Mouse (Mus musculus) intestine, postnatal 0 days (tissue): ENCODE measurements around the gene Ddx23. TPM values are rescaled to one million over a fixed set of nuclear protein-coding genes. Genes with fewer than 3 reads are reported as not detected.

ENCODE experiments used
- ATAC-seq: fragments of 200-750 bp; cut with Nextera tagmentation; 2 replicates; pipeline ENCODE4 v1.8.0; 2017; ENCODE audit warnings: mild to moderate bottlenecking, moderate TSS enrichment, moderate library complexity
- H3K27ac ChIP-seq: fragments of 300-500 bp; sonication (generic); 2 replicates; pipeline ENCODE4 v1.5.1; 2014; ENCODE audit warnings: mild to moderate bottlenecking, low read depth, low read length, moderate library complexity
- H3K27me3 ChIP-seq: fragments of 300-500 bp; sonication (generic); replicated peaks from 2 replicates; pipeline ENCODE4 v1.6.1; 2014; ENCODE audit warnings: low read length, mixed read lengths; ENCODE audit not compliant: control insufficient read depth, insufficient read depth
- H3K36me3 ChIP-seq: fragments of 300-500 bp; sonication (generic); 2 replicates; pipeline ENCODE4 v1.6.1; 2014; ENCODE audit warnings: mild to moderate bottlenecking, moderate library complexity; ENCODE audit not compliant: control insufficient read depth, insufficient read depth
- H3K4me1 ChIP-seq: fragments of 300-500 bp; sonication (generic); replicated peaks from 2 replicates; pipeline ENCODE4 v1.6.1; 2014; ENCODE audit warnings: antibody characterized with exemption, low read length, mixed read lengths; ENCODE audit not compliant: control insufficient read depth, insufficient read depth
- H3K4me2 ChIP-seq: fragments of 300-500 bp; sonication (generic); replicated peaks from 2 replicates; pipeline ENCODE4 v1.6.1; 2014; ENCODE audit warnings: low read depth, mild to moderate bottlenecking, moderate library complexity
- H3K4me3 ChIP-seq: fragments of 300-500 bp; sonication (generic); 2 replicates; pipeline ENCODE4 v1.5.1; 2014; ENCODE audit warnings: low read depth, low read length
- H3K9ac ChIP-seq: fragments of 300-500 bp; sonication (generic); 2 replicates; pipeline ENCODE4 v1.6.1; 2014; ENCODE audit warnings: mild to moderate bottlenecking, low read depth, low read length
- H3K9me3 ChIP-seq: fragments of 300-500 bp; sonication (generic); 2 replicates; pipeline ENCODE4 v1.6.1; 2016; ENCODE audit warnings: mixed run types; ENCODE audit not compliant: control insufficient read depth
- CTCF ChIP-seq: sonication (generic); IDR thresholded peaks from 2 replicates; pipeline ENCODE4 v1.5.1; 2016; ENCODE audit warnings: low read depth, mild to moderate bottlenecking, control low read depth, antibody characterized with exemption, moderate library complexity
- WGBS: fragments of 180-500 bp; shearing (Covaris S2); extraction: QIAGEN DNeasy Blood & Tissue Kit; methylation state at CpG from one replicate; pipeline ENCODE4 v1.1.7; 2014; 5-methylcytosine and 5-hydroxymethylcytosine counted together
- polyA plus RNA-seq: library from polyadenylated mRNA; unstranded; fragments of >200 nt; fragmentation: Nextera tagmentation; extraction: Ambion mirVana; gene quantifications from 2 replicates; pipeline ENCODE4 v1.2.1, GENCODE M21; 2015

The Ddx23 gene
- polyA plus RNA-seq, 1 experiment from 2014 or later = 9.0 TPM

GRCm38 (mm10) chr15:98631493-98631892, 31.2 kb downstream of the Ddx23 start:
- Histone ChIP-seq H3K4me2 (peak overlapping the region; percentile 99), H3K9ac (no peak overlapping the region), H3K4me1 (0 out of 2 replicates have a peak, but pooled peaks cover 4% of the 10 kb centered on the region), H3K27ac (no peak overlapping the region), H3K9me3 (no peaks in the 10 kb centered on the region), H3K27me3 (peaks cover 28% of the 10 kb centered on the region; the same call in 1 of the 2 replicates), H3K36me3 (no peaks in the 10 kb centered on the region), H3K4me3 (peak overlapping the region; percentile 39)
- TF ChIP-seq CTCF = peak; percentile 96
- peak; percentile 55 for ATAC-seq
- 1% methylated on average over 18 of the region's 18 CpGs for WGBS

- 0 out of 2 replicates have a peak, but pooled peaks cover 4% of the 10 kb centered on the region for H3K4me1 ChIP-seq
- H3K9me3 ChIP-seq = no peaks in the 10 kb centered on the region
- no peak within 1 kb of the TSS for H3K27ac ChIP-seq
- peak within 1 kb of the TSS; percentile 39 for H3K4me3 ChIP-seq
- peak within 1 kb of the TSS; percentile 99 for H3K4me2 ChIP-seq
- WGBS = 40% methylated on average over 4 of the region's 4 CpGs
- no peak within 1 kb of the TSS for H3K9ac ChIP-seq
- peaks cover 26% of the 10 kb centered on the region; the same call in 1 of the 2 replicates for H3K27me3 ChIP-seq
- TF ChIP-seq CTCF = no peak
- no peaks in the 10 kb centered on the region for H3K36me3 ChIP-seq
- no peak for ATAC-seq
Measured at GRCm38 (mm10) chr15:98630540-98630939, 32.2 kb downstream of the Ddx23 start, which contains the start of gene Cacnb3. TSS of gene Cacnb3 (plus strand) at chr15:98630840.

- no peaks in the 10 kb centered on the region for H3K36me3 ChIP-seq
- no peak overlapping the region for H3K4me3 ChIP-seq
- TF ChIP-seq CTCF = no peak
- H3K9ac ChIP-seq = no peak overlapping the region
- H3K4me2 ChIP-seq = peak overlapping the region; percentile 47; the same call in 1 of the 2 replicates
- 62% methylated on average over 6 of the region's 6 CpGs for WGBS
- no peak for ATAC-seq
- no peaks in the 10 kb centered on the region for H3K9me3 ChIP-seq
- peaks cover 26% of the 10 kb centered on the region; the same call in 1 of the 2 replicates for H3K27me3 ChIP-seq
- H3K4me1 ChIP-seq = 0 out of 2 replicates have a peak, but pooled peaks cover 4% of the 10 kb centered on the region
- H3K27ac ChIP-seq = no peak overlapping the region
Measured at GRCm38 (mm10) chr15:98629464-98629863, 33.2 kb downstream of the Ddx23 start.

- 29% methylated on average over 20 of the region's 20 CpGs for WGBS
- peak overlapping the region; percentile 47 for H3K4me2 ChIP-seq
- no peak overlapping the region for H3K9ac ChIP-seq
- H3K27me3 ChIP-seq = peaks cover 22% of the 10 kb centered on the region; the same call in 1 of the 2 replicates
- no peak overlapping the region; the same call in 1 of the 2 replicates for H3K27ac ChIP-seq
- H3K9me3 ChIP-seq = no peaks in the 10 kb centered on the region
- H3K36me3 ChIP-seq = no peaks in the 10 kb centered on the region
- no peak for ATAC-seq
- TF ChIP-seq CTCF = no peak
- no peaks in the 10 kb centered on the region for H3K4me1 ChIP-seq
- H3K4me3 ChIP-seq = 0 out of 2 replicates have a peak overlapping the region, but pooled peaks have one; percentile 11
Measured at GRCm38 (mm10) chr15:98628589-98629254, 34.0 kb downstream of the Ddx23 start.

GRCm38 (mm10) chr15:98626487-98627212, 36.0 kb downstream of the Ddx23 start:
- Histone ChIP-seq H3K4me2 (no peak overlapping the region), H3K36me3 (no peaks in the 10 kb centered on the region), H3K4me1 (no peaks in the 10 kb centered on the region), H3K27me3 (peaks cover 6% of the 10 kb centered on the region; the same call in 1 of the 2 replicates), H3K4me3 (no peak overlapping the region), H3K9ac (no peak overlapping the region), H3K9me3 (no peaks in the 10 kb centered on the region), H3K27ac (no peak overlapping the region)
- ATAC-seq = no peak
- no peak for TF ChIP-seq CTCF
- 82% methylated on average over 7 of the region's 7 CpGs for WGBS

- H3K36me3 ChIP-seq = no peaks in the 10 kb centered on the region
- H3K9ac ChIP-seq = no peak overlapping the region
- WGBS = 11% methylated on average over 8 of the region's 8 CpGs
- peaks cover under 1% of the 10 kb centered on the region; the same call in 1 of the 2 replicates for H3K27me3 ChIP-seq
- TF ChIP-seq CTCF = no peak
- H3K4me2 ChIP-seq = no peak overlapping the region
- no peaks in the 10 kb centered on the region for H3K9me3 ChIP-seq
- no peak overlapping the region for H3K4me3 ChIP-seq
- no peak overlapping the region for H3K27ac ChIP-seq
- no peak for ATAC-seq
- no peaks in the 10 kb centered on the region for H3K4me1 ChIP-seq
Measured at GRCm38 (mm10) chr15:98626078-98626477, 36.6 kb downstream of the Ddx23 start.
